Mouse (Mus musculus): ENCODE measurements at regions not wholly inside any gene's neighbourhood (a gene's known extent, or its start where the extent isn't known, plus 50 kb on each side); places are given as distances from the start of the nearest gene placed in this dataset.

DNA sequence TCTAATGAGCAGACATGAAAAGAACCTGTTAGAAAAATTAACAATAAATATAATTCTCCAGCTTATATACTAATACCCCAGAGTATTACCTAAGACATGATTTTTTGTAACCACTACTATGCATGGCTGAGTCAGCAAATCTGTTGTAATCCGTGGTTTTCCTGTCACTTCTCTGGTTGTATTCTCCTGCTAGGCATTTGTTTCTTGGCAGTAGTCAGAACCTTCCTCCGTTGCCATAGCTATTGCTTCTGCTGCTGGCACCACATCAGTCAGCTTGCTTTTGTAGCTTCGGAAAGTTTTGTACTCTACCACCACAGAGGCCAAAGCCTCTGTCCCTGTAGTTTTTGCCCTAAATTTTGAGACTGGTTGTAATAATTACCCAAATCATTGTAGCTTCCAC lies 381.4 kb upstream of the Dph6 start:
- Histone ChIP-seq H3K4me1 (ENCODE audit: control insufficient read depth, insufficient read depth, low read length) (no peaks in the 10 kb centered on the region), H3K27ac (replicated peaks; ENCODE audit: low read depth, low read length) (no peak overlapping the region), H3K9ac (ENCODE audit: low read length) (no peak overlapping the region), H3K4me2 (ENCODE audit: low read depth, severe bottlenecking) (no peak overlapping the region), H3K9me3 (ENCODE audit: control insufficient read depth, low read length) (no peaks in the 10 kb centered on the region), H3K4me3 (ENCODE audit: low read depth, low read length) (no peak overlapping the region), H3K36me3 (ENCODE audit: control insufficient read depth, insufficient read depth, low read length) (no peaks in the 10 kb centered on the region), H3K27me3 (ENCODE audit: control insufficient read depth, insufficient read depth, low read length) (no peaks in the 10 kb centered on the region)
- DNase-seq (ENCODE audit: low spot score) (no peak), ATAC-seq (ENCODE audit: insufficient number of reproducible peaks, low FRiP score, low TSS enrichment, low read depth) (no peak)
- WGBS = 83% methylated on average over 3 of the region's 3 CpGs

DNA sequence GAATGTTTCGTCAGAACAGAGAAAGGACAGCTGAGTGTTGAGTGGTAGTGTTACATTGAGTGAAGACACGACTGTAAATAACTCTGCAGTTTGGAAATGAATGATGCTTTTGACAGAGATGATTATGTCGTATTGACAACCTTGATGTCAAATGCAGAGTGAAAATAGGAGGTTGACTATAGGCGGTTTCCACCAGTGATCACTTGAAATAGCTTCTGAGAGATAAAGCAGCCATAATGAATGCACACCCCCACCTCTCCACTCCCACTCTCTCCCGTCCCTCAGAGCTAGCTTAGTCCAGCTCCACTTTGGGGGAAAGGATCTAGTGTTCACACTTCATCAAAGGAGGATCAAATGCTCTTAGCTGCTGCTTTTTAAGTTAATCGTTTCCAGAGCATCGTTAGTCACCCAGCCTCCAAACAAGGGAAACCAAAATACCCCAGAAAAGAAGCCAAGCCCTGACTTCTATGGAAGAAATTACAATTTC lies 387.6 kb upstream of the Dph6 start:
- no peak overlapping the region for H3K4me2 ChIP-seq (ENCODE audit: low read depth, severe bottlenecking)
- H3K36me3 ChIP-seq (ENCODE audit: control insufficient read depth, insufficient read depth, low read length) = no peaks in the 10 kb centered on the region
- 24% methylated on average over 7 of the region's 7 CpGs for WGBS
- ATAC-seq (ENCODE audit: insufficient number of reproducible peaks, low FRiP score, low TSS enrichment, low read depth) = no peak
- H3K27ac ChIP-seq (replicated peaks; ENCODE audit: low read depth, low read length) = no peak overlapping the region
- peaks cover 8% of the 10 kb centered on the region; the same call in 1 of the 2 replicates for H3K4me1 ChIP-seq (ENCODE audit: control insufficient read depth, insufficient read depth, low read length)
- no peaks in the 10 kb centered on the region for H3K27me3 ChIP-seq (ENCODE audit: control insufficient read depth, insufficient read depth, low read length)
- no peak overlapping the region for H3K9ac ChIP-seq (ENCODE audit: low read length)
- DNase-seq (ENCODE audit: low spot score) = no peak
- no peak overlapping the region for H3K4me3 ChIP-seq (ENCODE audit: low read depth, low read length)
- H3K9me3 ChIP-seq (ENCODE audit: control insufficient read depth, low read length) = no peaks in the 10 kb centered on the region

DNA sequence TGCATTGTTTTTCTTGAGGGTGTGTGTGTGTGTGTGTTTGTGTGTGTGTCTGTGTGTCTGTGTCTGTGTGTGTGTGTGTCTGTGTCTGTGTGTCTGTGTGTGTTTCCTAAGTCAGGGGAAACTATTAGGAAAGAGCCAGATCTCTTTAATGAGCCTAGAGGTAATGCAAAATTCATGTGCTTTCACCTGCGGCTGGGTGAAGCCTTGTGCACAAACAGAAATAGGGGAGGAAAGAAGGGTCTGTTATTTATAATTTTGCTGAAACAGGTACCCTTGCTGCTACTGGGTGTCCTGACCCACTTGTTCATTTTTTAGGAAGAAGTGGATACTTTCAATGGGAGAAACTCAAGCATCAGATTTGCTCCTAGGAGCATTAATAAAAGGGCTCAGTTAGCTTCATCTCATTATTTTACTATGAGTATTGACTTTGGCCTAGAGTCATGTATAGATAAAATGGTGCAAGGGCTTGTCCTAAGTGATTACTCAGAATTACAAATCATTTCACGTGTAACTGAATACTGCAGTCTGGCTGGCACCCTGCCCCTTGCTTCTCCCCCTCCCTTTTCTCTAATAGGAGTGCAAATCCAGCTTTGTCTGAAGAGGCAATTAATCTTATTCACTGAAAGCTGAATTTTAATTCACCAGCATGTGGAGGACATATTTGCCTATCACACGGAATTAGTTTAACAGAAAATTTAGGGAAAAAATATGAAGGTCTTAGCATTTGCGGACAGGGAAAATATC lies 401.7 kb upstream of the Dph6 start:
- WGBS = 59% methylated on average over 4 of the region's 4 CpGs
- ATAC-seq (ENCODE audit: insufficient number of reproducible peaks, low FRiP score, low TSS enrichment, low read depth) = no peak
- Histone ChIP-seq H3K9ac (ENCODE audit: low read length) (no peak overlapping the region), H3K4me3 (ENCODE audit: low read depth, low read length) (no peak overlapping the region), H3K4me2 (ENCODE audit: low read depth, severe bottlenecking) (no peak overlapping the region), H3K27me3 (ENCODE audit: control insufficient read depth, insufficient read depth, low read length) (no peaks in the 10 kb centered on the region), H3K36me3 (ENCODE audit: control insufficient read depth, insufficient read depth, low read length) (no peaks in the 10 kb centered on the region), H3K9me3 (ENCODE audit: control insufficient read depth, low read length) (no peaks in the 10 kb centered on the region), H3K27ac (replicated peaks; ENCODE audit: low read depth, low read length) (no peak overlapping the region), H3K4me1 (ENCODE audit: control insufficient read depth, insufficient read depth, low read length) (no peaks in the 10 kb centered on the region)
- DNase-seq (ENCODE audit: low spot score) = no peak

DNA sequence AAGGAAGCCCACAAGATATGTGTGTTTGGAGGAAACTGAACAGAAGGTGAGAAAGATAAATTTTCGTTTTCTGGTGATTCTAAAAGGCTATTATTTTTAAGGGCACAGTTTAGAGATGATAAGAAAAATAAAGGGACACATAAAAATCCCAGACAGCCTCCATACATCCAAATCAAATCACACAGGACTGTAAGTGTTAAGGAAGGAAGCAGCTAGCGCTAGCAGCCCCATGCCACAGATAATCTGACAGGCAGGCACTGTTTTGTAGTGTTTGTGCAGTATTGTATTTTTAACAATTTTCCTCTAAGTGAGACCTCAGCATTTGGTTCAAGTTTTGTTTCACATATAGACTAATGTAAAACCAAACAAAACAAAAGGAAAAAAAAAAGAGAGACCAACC lies 402.4 kb upstream of the Dph6 start:
- no peak overlapping the region for H3K4me3 ChIP-seq (ENCODE audit: low read depth, low read length)
- ATAC-seq (ENCODE audit: insufficient number of reproducible peaks, low FRiP score, low TSS enrichment, low read depth) (no peak), DNase-seq (ENCODE audit: low spot score) (no peak)
- H3K4me2 ChIP-seq (ENCODE audit: low read depth, severe bottlenecking) = no peak overlapping the region
- WGBS = 74% methylated on average over 2 of the region's 2 CpGs
- no peaks in the 10 kb centered on the region for H3K4me1 ChIP-seq (ENCODE audit: control insufficient read depth, insufficient read depth, low read length)
- H3K9ac ChIP-seq (ENCODE audit: low read length) = no peak overlapping the region
- no peaks in the 10 kb centered on the region for H3K27me3 ChIP-seq (ENCODE audit: control insufficient read depth, insufficient read depth, low read length)
- no peaks in the 10 kb centered on the region for H3K36me3 ChIP-seq (ENCODE audit: control insufficient read depth, insufficient read depth, low read length)
- H3K27ac ChIP-seq (replicated peaks; ENCODE audit: low read depth, low read length) = no peak overlapping the region
- no peaks in the 10 kb centered on the region for H3K9me3 ChIP-seq (ENCODE audit: control insufficient read depth, low read length)

DNA sequence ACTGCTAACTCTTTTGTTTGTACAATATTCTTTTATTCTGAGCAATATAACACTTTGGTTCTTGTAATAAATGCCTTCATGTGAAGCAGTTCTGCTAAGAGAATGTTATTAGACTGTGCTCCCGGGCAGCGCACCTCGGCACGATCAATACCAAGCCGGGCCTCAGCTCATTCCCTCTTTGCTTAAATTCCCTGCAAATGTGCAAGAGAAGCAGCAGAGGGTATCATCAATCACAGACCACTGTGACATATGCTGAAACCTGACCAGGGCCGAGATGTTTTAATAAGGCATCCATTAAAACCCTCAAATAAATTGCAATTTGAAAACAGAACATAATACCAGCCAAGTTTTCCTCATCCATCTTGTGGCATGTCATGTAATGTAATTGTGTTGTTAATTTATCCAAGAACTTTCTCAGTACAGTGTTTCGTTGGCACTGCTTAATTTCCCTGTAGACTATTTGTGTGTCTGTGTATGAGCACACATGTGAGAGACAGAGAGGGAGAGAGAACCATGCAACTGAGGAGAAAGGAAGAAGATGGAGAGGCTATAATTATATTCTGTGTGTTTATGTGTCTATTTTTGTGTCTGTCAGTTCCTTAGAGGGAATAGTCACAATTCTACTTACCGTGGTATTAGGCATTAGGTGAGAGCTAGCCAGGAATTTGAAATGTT lies 412.9 kb upstream of the Dph6 start:
- DNase-seq (ENCODE audit: low spot score) (no peak), ATAC-seq (ENCODE audit: insufficient number of reproducible peaks, low FRiP score, low TSS enrichment, low read depth) (no peak)
- H3K4me1 ChIP-seq (ENCODE audit: control insufficient read depth, insufficient read depth, low read length) = no peaks in the 10 kb centered on the region
- 63% methylated on average over 8 of the region's 8 CpGs for WGBS
- no peak overlapping the region for H3K4me2 ChIP-seq (ENCODE audit: low read depth, severe bottlenecking)
- H3K9me3 ChIP-seq (ENCODE audit: control insufficient read depth, low read length) = no peaks in the 10 kb centered on the region
- H3K9ac ChIP-seq (ENCODE audit: low read length) = no peak overlapping the region
- H3K27ac ChIP-seq (replicated peaks; ENCODE audit: low read depth, low read length) = no peak overlapping the region
- no peaks in the 10 kb centered on the region for H3K27me3 ChIP-seq (ENCODE audit: control insufficient read depth, insufficient read depth, low read length)
- no peak overlapping the region for H3K4me3 ChIP-seq (ENCODE audit: low read depth, low read length)
- H3K36me3 ChIP-seq (ENCODE audit: control insufficient read depth, insufficient read depth, low read length) = no peaks in the 10 kb centered on the region

DNA sequence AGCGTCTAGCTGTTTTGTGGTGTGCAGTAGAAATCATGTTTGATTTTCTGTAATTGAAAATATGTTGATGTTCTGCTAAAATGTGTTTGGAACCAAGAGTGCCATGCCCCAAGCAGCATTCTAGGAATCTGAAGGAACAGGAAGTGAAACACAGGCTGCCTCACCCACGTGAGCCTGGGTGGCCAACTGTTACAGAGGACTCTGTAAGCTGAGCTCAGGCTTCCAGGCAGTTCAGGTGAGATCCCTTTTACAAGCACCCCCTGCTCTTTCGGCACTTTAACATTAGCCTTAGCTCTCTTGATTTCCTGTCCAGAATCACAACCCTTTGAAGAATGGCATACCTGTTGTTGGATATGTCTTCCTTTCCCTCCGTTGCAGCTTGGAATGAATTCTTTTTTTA lies 414.9 kb upstream of the Dph6 start:
- ATAC-seq (ENCODE audit: insufficient number of reproducible peaks, low FRiP score, low TSS enrichment, low read depth) (no peak), DNase-seq (ENCODE audit: low spot score) (no peak)
- WGBS = 46% methylated on average over 4 of the region's 4 CpGs

DNA sequence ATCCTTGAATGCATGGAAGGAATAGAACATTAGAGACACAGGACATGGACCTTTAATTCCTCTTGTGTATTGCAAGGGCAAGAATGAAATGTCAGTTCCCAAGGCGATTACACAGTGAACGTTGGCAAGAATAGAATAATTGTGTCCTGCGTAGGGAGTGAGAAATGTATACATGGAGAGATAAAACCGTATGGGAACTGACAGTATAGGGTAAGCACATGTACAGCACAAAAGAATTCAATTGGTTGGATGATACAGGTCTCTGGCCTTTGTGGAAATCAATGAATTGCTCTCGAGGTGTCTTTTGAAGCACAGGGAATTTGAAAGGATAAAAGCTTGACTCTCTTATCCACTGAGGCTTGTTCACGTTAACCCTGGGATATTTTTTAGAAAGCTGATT lies 415.4 kb upstream of the Dph6 start:
- no peak for ATAC-seq (ENCODE audit: insufficient number of reproducible peaks, low FRiP score, low TSS enrichment, low read depth)
- Histone ChIP-seq H3K36me3 (ENCODE audit: control insufficient read depth, insufficient read depth, low read length) (no peaks in the 10 kb centered on the region), H3K27me3 (ENCODE audit: control insufficient read depth, insufficient read depth, low read length) (no peaks in the 10 kb centered on the region), H3K4me3 (ENCODE audit: low read depth, low read length) (no peak overlapping the region), H3K9ac (ENCODE audit: low read length) (no peak overlapping the region), H3K4me1 (ENCODE audit: control insufficient read depth, insufficient read depth, low read length) (no peaks in the 10 kb centered on the region), H3K27ac (replicated peaks; ENCODE audit: low read depth, low read length) (no peak overlapping the region), H3K4me2 (ENCODE audit: low read depth, severe bottlenecking) (no peak overlapping the region), H3K9me3 (ENCODE audit: control insufficient read depth, low read length) (no peaks in the 10 kb centered on the region)
- WGBS = 86% methylated on average over 6 of the region's 6 CpGs
- no peak for DNase-seq (ENCODE audit: low spot score)

More for the DNA sequence above, 414.9 kb upstream of the Dph6 start:
- no peak overlapping the region for H3K4me3 ChIP-seq (ENCODE audit: low read depth, low read length)
- H3K4me2 ChIP-seq (ENCODE audit: low read depth, severe bottlenecking) = no peak overlapping the region
- no peaks in the 10 kb centered on the region for H3K9me3 ChIP-seq (ENCODE audit: control insufficient read depth, low read length)
- no peak overlapping the region for H3K9ac ChIP-seq (ENCODE audit: low read length)
- H3K27ac ChIP-seq (replicated peaks; ENCODE audit: low read depth, low read length) = no peak overlapping the region
- H3K36me3 ChIP-seq (ENCODE audit: control insufficient read depth, insufficient read depth, low read length) = no peaks in the 10 kb centered on the region
- H3K27me3 ChIP-seq (ENCODE audit: control insufficient read depth, insufficient read depth, low read length) = no peaks in the 10 kb centered on the region
- H3K4me1 ChIP-seq (ENCODE audit: control insufficient read depth, insufficient read depth, low read length) = no peaks in the 10 kb centered on the region

DNA sequence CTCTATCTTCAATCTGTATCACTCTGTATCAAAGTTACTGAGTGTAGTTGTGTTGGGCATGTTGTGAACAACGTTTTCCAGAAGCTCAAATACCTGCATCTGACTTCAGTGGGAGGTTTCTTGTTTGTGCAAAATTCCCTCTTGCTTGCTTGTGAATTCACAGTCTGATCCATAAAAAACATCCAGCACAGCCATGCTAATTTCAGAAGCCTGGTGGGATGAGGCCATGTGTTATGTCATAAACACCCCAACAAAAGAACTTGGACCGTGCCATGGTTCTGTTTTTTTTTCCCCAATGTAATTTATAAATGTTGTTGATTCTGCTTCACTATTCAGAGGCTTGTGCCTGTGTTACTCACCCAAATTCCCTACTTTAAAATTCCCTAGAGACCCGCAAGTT lies 415.9 kb upstream of the Dph6 start:
- no peak overlapping the region for H3K9ac ChIP-seq (ENCODE audit: low read length)
- DNase-seq (ENCODE audit: low spot score) = no peak

More for the DNA sequence above, 415.9 kb upstream of the Dph6 start:
- Histone ChIP-seq H3K9me3 (ENCODE audit: control insufficient read depth, low read length) (no peaks in the 10 kb centered on the region), H3K4me1 (ENCODE audit: control insufficient read depth, insufficient read depth, low read length) (no peaks in the 10 kb centered on the region), H3K27me3 (ENCODE audit: control insufficient read depth, insufficient read depth, low read length) (no peaks in the 10 kb centered on the region), H3K36me3 (ENCODE audit: control insufficient read depth, insufficient read depth, low read length) (no peaks in the 10 kb centered on the region), H3K4me3 (ENCODE audit: low read depth, low read length) (no peak overlapping the region), H3K27ac (replicated peaks; ENCODE audit: low read depth, low read length) (no peak overlapping the region), H3K4me2 (ENCODE audit: low read depth, severe bottlenecking) (no peak overlapping the region)
- no peak for ATAC-seq (ENCODE audit: insufficient number of reproducible peaks, low FRiP score, low TSS enrichment, low read depth)
- WGBS = 48% methylated on average over 3 of the region's 3 CpGs

Data from limb, embryonic 11.5 days (tissue).